Mouse (Mus musculus): ENCODE measurements around the gene Zmym6. TPM values are rescaled to one million over a fixed set of nuclear protein-coding genes. Genes with fewer than 3 reads are reported as not detected.

Zmym6 gene
- polyA plus RNA-seq, 1 experiment from 2014 or later = 26.8 TPM

Other genes starting within 250 kb of the Zmym6 start
- 28.9 and 34.7 TPM in 2 replicates for gene Zmym4, start 109.2 kb upstream of the Zmym6 start, polyA plus RNA-seq (2014; fragmentation: Nextera tagmentation; extraction: Ambion mirVana)
- 128 and 142 TPM in 2 replicates for gene Sfpq, start 56.1 kb upstream of the Zmym6 start, polyA plus RNA-seq (2014; fragmentation: Nextera tagmentation; extraction: Ambion mirVana)
- 19.5 and 25.5 TPM in 2 replicates for gene Zmym1, start 16.2 kb upstream of the Zmym6 start, polyA plus RNA-seq (2014; fragmentation: Nextera tagmentation; extraction: Ambion mirVana)
- 19.4 and 19.6 TPM in 2 replicates for gene Tmem35b, start 46.3 kb downstream of the Zmym6 start, polyA plus RNA-seq (2014; fragmentation: Nextera tagmentation; extraction: Ambion mirVana)
- 1.5 TPM in 2 replicates for gene Dlgap3, start 91.8 kb downstream of the Zmym6 start, polyA plus RNA-seq (2014; fragmentation: Nextera tagmentation; extraction: Ambion mirVana)
- 55.4 and 55.6 TPM in 2 replicates for gene Smim12, start 166.4 kb downstream of the Zmym6 start, polyA plus RNA-seq (2014; fragmentation: Nextera tagmentation; extraction: Ambion mirVana)
- gene Gja4, start 236.7 kb downstream of the Zmym6 start, polyA plus RNA-seq (2014; fragmentation: Nextera tagmentation; extraction: Ambion mirVana) = 20.3 and 20.7 TPM in 2 replicates